Mouse (Mus musculus) heart, postnatal 0 days (tissue): Measurements from ENCODE around the gene Celf2. TPM values are rescaled to one million over a fixed set of nuclear protein-coding genes. Genes with fewer than 3 reads are reported as not detected.

ENCODE experiments used
- ATAC-seq: fragments of 200-750 bp; cut with Nextera tagmentation; 2 replicates; pipeline ENCODE4 v1.8.0; 2017; ENCODE audit warnings: low read depth, moderate number of reproducible peaks, moderate library complexity; ENCODE audit not compliant: insufficient read depth
- DNase-seq: peaks from one replicate; pipeline ENCODE4 v3.0.0-alpha.2; 2016; ENCODE audit warnings: low spot score
- H3K27ac ChIP-seq: fragments of 300-500 bp; sonication (generic); 2 replicates; pipeline ENCODE4 v1.5.1; 2014; ENCODE audit warnings: low read depth, mild to moderate bottlenecking
- H3K27me3 ChIP-seq: fragments of 300-500 bp; sonication (generic); 2 replicates; pipeline ENCODE4 v1.6.1; 2014; ENCODE audit warnings: low read length, mixed read lengths; ENCODE audit not compliant: control insufficient read depth, insufficient read depth
- H3K36me3 ChIP-seq: fragments of 300-500 bp; sonication (generic); replicated peaks from 2 replicates; pipeline ENCODE4 v1.6.1; 2014; ENCODE audit warnings: low read length, mixed read lengths; ENCODE audit not compliant: control insufficient read depth, insufficient read depth
- H3K4me1 ChIP-seq: fragments of 300-500 bp; sonication (generic); 2 replicates; pipeline ENCODE4 v1.6.1; 2014; ENCODE audit warnings: antibody characterized with exemption; ENCODE audit not compliant: control insufficient read depth, insufficient read depth
- H3K4me2 ChIP-seq: fragments of 300-500 bp; sonication (generic); 2 replicates; pipeline ENCODE4 v1.6.1; 2014; ENCODE audit warnings: low read depth, mild to moderate bottlenecking, low read length, moderate library complexity
- H3K4me3 ChIP-seq: fragments of 300-500 bp; sonication (generic); 2 replicates; pipeline ENCODE4 v1.5.1; 2014; ENCODE audit warnings: low read depth, low read length
- H3K9ac ChIP-seq: fragments of 300-500 bp; sonication (generic); replicated peaks from 2 replicates; pipeline ENCODE4 v1.6.1; 2014; ENCODE audit warnings: low read depth, low read length, mixed read lengths
- H3K9me3 ChIP-seq: fragments of 300-500 bp; sonication (generic); replicated peaks from 2 replicates; pipeline ENCODE4 v1.6.1; 2016; ENCODE audit warnings: low read length; ENCODE audit not compliant: control insufficient read depth
- CTCF ChIP-seq: IDR thresholded peaks from 2 replicates; pipeline ENCODE4 v1.5.1; 2016; ENCODE audit warnings: antibody characterized with exemption, control low read depth, low read depth
- EP300 ChIP-seq: IDR thresholded peaks from 2 replicates; pipeline ENCODE4 v1.6.1; 2016; ENCODE audit warnings: antibody characterized with exemption, low read depth
- WGBS: fragments of 180-500 bp; shearing (Covaris S2); extraction: QIAGEN DNeasy Blood & Tissue Kit; methylation state at CpG from one replicate; pipeline ENCODE4 v1.1.7; 2014; 5-methylcytosine and 5-hydroxymethylcytosine counted together
- polyA plus RNA-seq: library from polyadenylated mRNA; unstranded; fragments of >200 nt; fragmentation: Nextera tagmentation; extraction: Ambion mirVana; gene quantifications from 2 replicates; pipeline ENCODE4 v1.2.1, GENCODE M21; 2015
- total RNA-seq: library from RNA; depleted of rRNA; stranded (reverse); fragments of >200 nt; gene quantifications from 2 replicates; pipeline ENCODE4 v1.2.3, GENCODE M21; 2014; ENCODE audit warnings: low replicate concordance

Gene Celf2
- total and polyA plus RNA-seq, 2 experiments from 2014 or later = 47.6 to 64.9 TPM

- WGBS = 70% methylated on average over 11 of the region's 11 CpGs
- H3K4me2 ChIP-seq = no peak overlapping the region
- H3K4me3 ChIP-seq = no peak overlapping the region
- no peaks in the 10 kb centered on the region for H3K36me3 ChIP-seq
- H3K27ac ChIP-seq = no peak overlapping the region
- no peaks in the 10 kb centered on the region for H3K9me3 ChIP-seq
- TF ChIP-seq CTCF (no peak), EP300 (no peak)
- H3K4me1 ChIP-seq = no peaks in the 10 kb centered on the region
- no peak for ATAC-seq
- no peaks in the 10 kb centered on the region for H3K27me3 ChIP-seq
- H3K9ac ChIP-seq = no peak overlapping the region
- DNase-seq = no peak
Measured at GRCm38 (mm10) chr2:7173271-7174064, 335.9 kb downstream of the Celf2 start.

DNA sequence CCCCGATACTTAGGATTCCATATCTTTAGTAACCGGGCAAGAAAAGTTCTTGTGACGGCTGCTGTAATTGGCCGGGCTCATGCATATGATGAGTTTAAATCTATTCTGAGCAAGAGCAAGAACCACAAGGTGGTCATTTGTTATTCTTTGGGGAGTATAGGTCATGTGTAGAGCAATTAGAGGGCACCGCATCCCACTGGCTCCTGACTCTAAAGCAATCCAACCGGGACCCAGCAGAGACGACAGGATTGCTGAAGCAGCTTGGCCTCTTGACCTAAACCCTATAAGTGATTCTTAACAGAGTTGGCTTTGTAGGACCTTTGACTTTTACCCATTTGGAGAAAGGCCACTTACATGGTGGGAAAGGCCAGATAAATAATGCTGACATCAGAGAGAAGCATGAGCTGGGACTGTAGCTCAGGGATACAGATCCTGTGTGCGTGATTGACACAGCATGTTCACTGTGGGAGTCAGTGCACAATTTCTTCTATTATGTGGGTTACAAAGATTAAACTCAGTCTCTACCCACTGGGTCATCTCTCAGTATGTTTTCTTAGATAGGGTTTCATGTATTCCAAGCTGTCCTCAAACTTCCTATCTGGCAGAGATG lies 338.2 kb downstream of the Celf2 start:
- WGBS = 76% methylated on average over 8 of the region's 8 CpGs
- H3K4me2 ChIP-seq = no peak overlapping the region
- no peaks in the 10 kb centered on the region for H3K27me3 ChIP-seq
- no peak overlapping the region for H3K9ac ChIP-seq
- no peaks in the 10 kb centered on the region for H3K9me3 ChIP-seq
- TF ChIP-seq CTCF (no peak), EP300 (no peak)
- ATAC-seq (no peak), DNase-seq (no peak)
- H3K36me3 ChIP-seq = no peaks in the 10 kb centered on the region
- H3K4me3 ChIP-seq = no peak overlapping the region
- H3K4me1 ChIP-seq = no peaks in the 10 kb centered on the region
- no peak overlapping the region for H3K27ac ChIP-seq

DNA sequence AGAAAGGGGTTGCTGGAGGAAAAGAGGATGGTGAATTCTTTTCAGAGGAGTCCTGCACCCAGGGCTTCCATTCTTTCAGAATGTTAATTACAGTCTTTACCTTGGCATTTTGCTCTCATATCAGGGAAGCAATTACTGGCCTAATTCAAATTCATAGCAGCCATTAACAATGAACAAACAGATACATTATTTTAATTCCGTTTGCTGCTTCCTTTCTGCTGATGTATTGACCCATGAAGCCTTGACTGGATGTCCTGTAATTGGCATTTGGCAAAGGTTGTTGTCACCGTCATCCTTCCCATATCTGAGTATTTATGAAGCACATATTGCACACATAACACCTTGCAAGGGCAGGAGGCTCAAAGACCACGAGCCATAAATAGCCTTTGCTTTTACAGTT lies 343.6 kb downstream of the Celf2 start:
- Histone ChIP-seq H3K9ac (no peak overlapping the region), H3K27ac (no peak overlapping the region), H3K4me2 (no peak overlapping the region), H3K4me1 (no peaks in the 10 kb centered on the region), H3K4me3 (no peak overlapping the region), H3K27me3 (no peaks in the 10 kb centered on the region), H3K9me3 (no peaks in the 10 kb centered on the region), H3K36me3 (no peaks in the 10 kb centered on the region)
- ATAC-seq = no peak
- DNase-seq = no peak
- 78% methylated on average over 3 of the region's 3 CpGs for WGBS
- no peak for TF ChIP-seq CTCF
- TF ChIP-seq EP300 = no peak

- peak; percentile 17 for DNase-seq
- H3K36me3 ChIP-seq = no peaks in the 10 kb centered on the region
- H3K4me3 ChIP-seq = no peak overlapping the region
- WGBS = 41% methylated on average over 6 of the region's 6 CpGs
- H3K9ac ChIP-seq = no peak overlapping the region
- H3K27me3 ChIP-seq = no peaks in the 10 kb centered on the region
- no peaks in the 10 kb centered on the region for H3K9me3 ChIP-seq
- H3K27ac ChIP-seq = no peak overlapping the region
- no peak overlapping the region for H3K4me2 ChIP-seq
- H3K4me1 ChIP-seq = no peaks in the 10 kb centered on the region
- TF ChIP-seq CTCF (no peak), EP300 (no peak)
- ATAC-seq = no peak
Measured at GRCm38 (mm10) chr2:7160108-7160507, 349.3 kb downstream of the Celf2 start.

DNA sequence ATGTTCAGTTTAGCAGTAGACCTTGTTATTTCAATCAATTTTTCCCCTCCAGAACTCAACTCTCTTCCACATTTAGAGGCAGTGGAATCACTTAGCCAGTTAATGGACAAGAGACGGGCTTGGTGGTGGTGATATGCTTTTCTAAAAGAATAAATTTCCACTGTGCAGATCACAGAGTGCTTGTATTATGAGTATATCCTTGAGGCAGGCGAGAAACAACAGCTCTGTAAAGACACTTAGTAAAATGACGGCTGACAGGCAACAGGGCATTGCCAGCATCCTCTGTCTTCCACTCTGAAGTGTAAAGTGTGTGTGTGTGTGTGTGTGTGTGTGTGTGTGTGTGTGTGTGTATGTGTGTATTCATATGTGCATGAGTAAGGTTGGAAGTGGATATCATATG lies 362.1 kb downstream of the Celf2 start:
- no peaks in the 10 kb centered on the region for H3K9me3 ChIP-seq
- H3K9ac ChIP-seq = no peak overlapping the region
- no peak for DNase-seq
- TF ChIP-seq EP300 (no peak), CTCF (no peak)
- no peak overlapping the region for H3K4me2 ChIP-seq
- no peaks in the 10 kb centered on the region for H3K4me1 ChIP-seq
- H3K27me3 ChIP-seq = no peaks in the 10 kb centered on the region
- no peak overlapping the region for H3K27ac ChIP-seq
- H3K36me3 ChIP-seq = no peaks in the 10 kb centered on the region
- H3K4me3 ChIP-seq = no peak overlapping the region
- no peak for ATAC-seq
- WGBS = 77% methylated on average over 3 of the region's 3 CpGs
